Mouse (Mus musculus): Measurements from ENCODE around the gene Htra1. TPM values are rescaled to one million over a fixed set of nuclear protein-coding genes. Genes with fewer than 3 reads are reported as not detected.

Htra1 gene
- total and polyA plus RNA-seq, 2 experiments from 2014 or later = 79.7 to 95.2 TPM

DNA sequence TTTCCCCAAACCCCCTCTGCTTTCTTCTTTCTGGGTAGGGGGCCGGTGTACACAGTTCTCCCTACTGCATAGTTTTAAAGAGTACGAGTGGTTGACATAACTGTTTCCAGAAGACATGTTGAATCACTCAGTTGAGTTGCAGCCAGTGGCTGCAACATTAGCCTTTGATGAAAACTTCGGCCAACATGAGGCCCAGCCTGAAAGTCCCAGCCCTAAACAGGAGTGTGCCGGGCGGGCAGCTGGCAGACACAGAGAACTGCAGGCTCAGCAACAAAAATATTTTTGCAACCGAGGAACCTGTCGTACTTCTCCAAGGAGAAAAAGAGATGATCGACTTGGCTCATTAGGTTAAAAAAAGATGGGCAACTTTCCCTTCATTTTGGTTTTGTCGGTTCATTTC, 36.9 kb downstream of the Htra1 start:
- ATAC-seq (ENCODE audit: insufficient read depth, low read depth) (no peak), DNase-seq (ENCODE audit: low spot score) (no peak)
- H3K4me3 ChIP-seq (ENCODE audit: low read depth, low read length) = no peak overlapping the region
- no peaks in the 10 kb centered on the region for H3K9me3 ChIP-seq (replicated peaks; ENCODE audit: control insufficient read depth, low read length)
- no peak overlapping the region for H3K4me2 ChIP-seq (ENCODE audit: low read depth, low read length)
- no peak overlapping the region for H3K27ac ChIP-seq (ENCODE audit: low read depth)
- H3K9ac ChIP-seq (replicated peaks; ENCODE audit: low read depth, low read length) = no peak overlapping the region
- TF ChIP-seq CTCF (IDR thresholded peaks at IDR 0.05; ENCODE audit: low read depth) = no peak
- no peak for TF ChIP-seq EP300 (IDR thresholded peaks at IDR 0.05; ENCODE audit: low read depth)
- WGBS = 78% methylated on average over 9 of the region's 9 CpGs
- H3K27me3 ChIP-seq (ENCODE audit: control insufficient read depth, insufficient read depth, low read length) = no peaks in the 10 kb centered on the region
- peaks cover 23% of the 10 kb centered on the region for H3K4me1 ChIP-seq (ENCODE audit: control insufficient read depth, insufficient read depth)
- H3K36me3 ChIP-seq (replicated peaks; ENCODE audit: control insufficient read depth, insufficient read depth, low read length) = peaks cover 17% of the 10 kb centered on the region

DNA sequence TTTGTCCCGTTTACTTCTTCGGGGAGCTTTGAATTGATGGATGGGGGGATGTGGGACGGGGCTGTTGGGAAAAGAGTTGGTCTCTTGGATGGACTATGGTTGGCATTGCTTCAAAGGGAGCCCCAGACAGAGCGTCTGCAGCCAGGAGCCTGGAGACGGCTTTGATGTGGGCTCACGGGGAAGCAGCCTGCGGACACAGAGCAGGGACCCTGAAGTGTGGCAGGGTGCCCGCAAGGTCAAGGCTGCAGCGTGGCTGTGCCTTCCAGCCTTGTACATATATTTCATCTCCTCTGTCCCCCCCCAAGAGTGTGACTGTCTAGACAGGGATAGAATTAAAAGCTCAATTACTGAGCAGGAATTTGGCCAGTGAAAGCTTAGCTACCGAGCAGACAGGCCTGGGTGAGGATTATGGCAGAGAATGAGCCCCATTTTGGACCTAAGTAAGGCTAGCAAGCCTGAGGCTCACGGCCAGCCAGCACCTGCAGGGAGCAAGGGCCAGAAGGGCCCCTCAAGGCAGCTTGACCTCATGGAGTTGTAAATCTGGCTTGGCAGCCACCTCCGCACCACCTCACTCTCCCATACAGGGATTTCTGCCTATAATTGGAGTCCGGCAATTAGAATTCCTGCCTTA, 40.5 kb downstream of the Htra1 start:
- Histone ChIP-seq H3K9me3 (replicated peaks; ENCODE audit: control insufficient read depth, low read length) (no peaks in the 10 kb centered on the region), H3K4me2 (ENCODE audit: low read depth, low read length) (no peak overlapping the region), H3K4me1 (ENCODE audit: control insufficient read depth, insufficient read depth) (peaks cover 26% of the 10 kb centered on the region), H3K36me3 (replicated peaks; ENCODE audit: control insufficient read depth, insufficient read depth, low read length) (peaks cover 14% of the 10 kb centered on the region), H3K4me3 (ENCODE audit: low read depth, low read length) (no peak overlapping the region), H3K27ac (ENCODE audit: low read depth) (no peak overlapping the region; the same call in 1 of the 2 replicates), H3K9ac (replicated peaks; ENCODE audit: low read depth, low read length) (no peak overlapping the region), H3K27me3 (ENCODE audit: control insufficient read depth, insufficient read depth, low read length) (no peaks in the 10 kb centered on the region)
- TF ChIP-seq CTCF (IDR thresholded peaks at IDR 0.05; ENCODE audit: low read depth) (no peak), EP300 (IDR thresholded peaks at IDR 0.05; ENCODE audit: low read depth) (no peak)
- DNase-seq (ENCODE audit: low spot score) = no peak
- 62% methylated on average over 13 of the region's 13 CpGs for WGBS
- no peak for ATAC-seq (ENCODE audit: insufficient read depth, low read depth)

DNA sequence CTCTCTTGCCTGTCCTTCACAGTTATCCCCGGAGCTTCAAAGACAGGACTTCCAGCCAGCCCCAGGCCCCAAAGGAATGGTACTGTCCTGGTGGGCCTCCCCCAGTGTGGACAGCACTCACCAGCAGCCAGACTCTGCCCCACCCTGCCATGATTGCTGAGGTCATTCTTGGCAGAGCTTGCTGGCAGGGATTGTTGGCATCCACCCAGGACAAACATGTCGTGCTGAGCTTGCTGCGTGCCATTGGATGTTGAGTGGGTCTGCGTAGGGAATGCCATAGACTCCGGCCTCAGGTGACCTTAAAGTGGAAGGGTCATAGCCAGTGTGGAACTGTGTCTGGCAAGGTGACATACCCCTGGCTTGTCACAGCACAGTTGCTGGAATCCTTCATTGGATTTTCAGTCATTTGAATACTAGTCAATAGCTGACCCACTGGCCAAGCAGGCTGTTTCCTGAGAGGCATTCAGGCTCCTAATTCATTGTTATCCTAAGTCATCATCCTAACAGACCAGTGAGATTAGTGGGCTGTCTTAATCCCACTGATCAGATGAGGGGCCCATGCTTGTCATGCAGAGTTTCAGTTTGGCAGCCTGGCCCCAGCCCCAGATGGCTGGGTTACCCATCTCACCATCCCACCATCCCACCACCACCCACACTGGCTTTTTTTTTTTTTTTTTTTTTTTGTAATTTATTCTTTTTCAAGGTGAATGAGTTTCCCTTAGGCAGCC, 42.0 kb downstream of the Htra1 start:
- no peak overlapping the region for H3K9ac ChIP-seq (replicated peaks; ENCODE audit: low read depth, low read length)
- WGBS = 7% methylated on average over 5 of the region's 5 CpGs
- peaks cover 26% of the 10 kb centered on the region for H3K4me1 ChIP-seq (ENCODE audit: control insufficient read depth, insufficient read depth)
- H3K4me3 ChIP-seq (ENCODE audit: low read depth, low read length) = no peak overlapping the region
- no peaks in the 10 kb centered on the region for H3K27me3 ChIP-seq (ENCODE audit: control insufficient read depth, insufficient read depth, low read length)
- peak; percentile 92 for DNase-seq (ENCODE audit: low spot score)
- no peak overlapping the region for H3K4me2 ChIP-seq (ENCODE audit: low read depth, low read length)
- H3K27ac ChIP-seq (ENCODE audit: low read depth) = peak overlapping the region; percentile 85
- TF ChIP-seq EP300 (IDR thresholded peaks at IDR 0.05; ENCODE audit: low read depth) (peak; percentile 97), CTCF (IDR thresholded peaks at IDR 0.05; ENCODE audit: low read depth) (no peak)
- ATAC-seq (ENCODE audit: insufficient read depth, low read depth) = peak; percentile 95
- H3K9me3 ChIP-seq (replicated peaks; ENCODE audit: control insufficient read depth, low read length) = no peaks in the 10 kb centered on the region
- H3K36me3 ChIP-seq (replicated peaks; ENCODE audit: control insufficient read depth, insufficient read depth, low read length) = peaks cover 14% of the 10 kb centered on the region

DNA sequence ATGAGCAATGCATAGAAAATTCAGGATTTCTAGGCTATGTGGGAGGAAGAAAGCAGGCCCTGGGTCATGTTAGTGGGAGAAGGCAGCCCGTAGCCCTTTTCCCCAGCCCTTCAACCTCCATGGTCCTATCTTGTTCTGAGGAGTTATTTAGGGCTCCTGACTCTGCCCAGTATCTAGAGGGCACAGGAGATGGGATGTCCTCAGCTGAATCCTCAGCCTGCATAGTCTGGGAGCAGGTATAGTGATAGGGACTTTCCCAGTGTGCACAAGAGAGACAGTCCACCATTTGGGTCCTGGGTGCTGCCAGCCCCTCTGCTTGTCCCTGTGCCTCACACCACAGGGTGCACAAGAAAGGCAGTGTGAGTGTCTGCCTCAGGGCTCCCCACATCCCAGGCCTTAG, 42.6 kb downstream of the Htra1 start:
- WGBS = 53% methylated on average over 1 of the region's 1 CpGs
- H3K9ac ChIP-seq (replicated peaks; ENCODE audit: low read depth, low read length) = no peak overlapping the region
- DNase-seq (ENCODE audit: low spot score) = peak; percentile 23

DNA sequence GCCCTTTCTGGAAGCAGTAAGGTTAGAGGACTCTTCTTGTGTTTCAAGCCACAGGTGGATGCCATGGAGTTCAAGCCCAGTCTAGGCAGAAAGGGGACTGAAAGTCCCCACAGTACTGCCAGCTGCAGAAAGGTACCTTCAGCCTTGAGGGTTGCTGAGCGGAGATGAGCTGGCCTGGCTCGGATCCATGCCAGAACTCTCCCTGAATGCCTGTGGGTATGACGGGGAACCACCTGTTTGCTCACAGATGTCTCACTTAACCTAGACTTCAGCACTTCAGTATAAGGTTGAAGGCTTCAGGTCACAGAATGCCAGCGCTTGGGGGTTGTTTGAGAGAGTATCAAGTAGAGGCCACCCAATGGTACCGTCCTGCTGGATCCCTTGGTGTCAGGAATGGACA, 44.2 kb downstream of the Htra1 start:
- no peaks in the 10 kb centered on the region for H3K27me3 ChIP-seq (ENCODE audit: control insufficient read depth, insufficient read depth, low read length)
- peaks cover 7% of the 10 kb centered on the region for H3K36me3 ChIP-seq (replicated peaks; ENCODE audit: control insufficient read depth, insufficient read depth, low read length)
- DNase-seq (ENCODE audit: low spot score) (no peak), ATAC-seq (ENCODE audit: insufficient read depth, low read depth) (no peak)
- peaks cover 26% of the 10 kb centered on the region for H3K4me1 ChIP-seq (ENCODE audit: control insufficient read depth, insufficient read depth)
- TF ChIP-seq EP300 (IDR thresholded peaks at IDR 0.05; ENCODE audit: low read depth) = no peak
- no peak overlapping the region for H3K27ac ChIP-seq (ENCODE audit: low read depth)
- no peak overlapping the region for H3K4me2 ChIP-seq (ENCODE audit: low read depth, low read length)
- H3K9ac ChIP-seq (replicated peaks; ENCODE audit: low read depth, low read length) = no peak overlapping the region
- H3K9me3 ChIP-seq (replicated peaks; ENCODE audit: control insufficient read depth, low read length) = no peaks in the 10 kb centered on the region
- H3K4me3 ChIP-seq (ENCODE audit: low read depth, low read length) = no peak overlapping the region
- WGBS = 80% methylated on average over 5 of the region's 5 CpGs

More for the DNA sequence above, 42.6 kb downstream of the Htra1 start:
- ATAC-seq (ENCODE audit: insufficient read depth, low read depth) = no peak
- no peaks in the 10 kb centered on the region for H3K27me3 ChIP-seq (ENCODE audit: control insufficient read depth, insufficient read depth, low read length)
- no peak overlapping the region for H3K4me2 ChIP-seq (ENCODE audit: low read depth, low read length)
- TF ChIP-seq EP300 (IDR thresholded peaks at IDR 0.05; ENCODE audit: low read depth) = no peak
- no peak for TF ChIP-seq CTCF (IDR thresholded peaks at IDR 0.05; ENCODE audit: low read depth)
- H3K9me3 ChIP-seq (replicated peaks; ENCODE audit: control insufficient read depth, low read length) = no peaks in the 10 kb centered on the region
- peaks cover 26% of the 10 kb centered on the region for H3K4me1 ChIP-seq (ENCODE audit: control insufficient read depth, insufficient read depth)
- H3K27ac ChIP-seq (ENCODE audit: low read depth) = peak overlapping the region; percentile 80
- H3K36me3 ChIP-seq (replicated peaks; ENCODE audit: control insufficient read depth, insufficient read depth, low read length) = peaks cover 12% of the 10 kb centered on the region
- H3K4me3 ChIP-seq (ENCODE audit: low read depth, low read length) = no peak overlapping the region
